Mouse (Mus musculus) embryo, embryonic 9.5 days (tissue): Measurements from ENCODE around the gene Litaf.
A peak's percentile ranks its signal among the peaks of the same experiment; 100 is the strongest.

Experiments used
- DNase-seq: peaks from one replicate; pipeline ENCODE4 v3.0.0-alpha.2; 2017; ENCODE audit errors: extremely low spot score

Gene Litaf

GRCm38 (mm10) chr16:10956938-10957685 is 108.8 kb downstream of the Litaf start:
- DNase-seq = no peak

DNA sequence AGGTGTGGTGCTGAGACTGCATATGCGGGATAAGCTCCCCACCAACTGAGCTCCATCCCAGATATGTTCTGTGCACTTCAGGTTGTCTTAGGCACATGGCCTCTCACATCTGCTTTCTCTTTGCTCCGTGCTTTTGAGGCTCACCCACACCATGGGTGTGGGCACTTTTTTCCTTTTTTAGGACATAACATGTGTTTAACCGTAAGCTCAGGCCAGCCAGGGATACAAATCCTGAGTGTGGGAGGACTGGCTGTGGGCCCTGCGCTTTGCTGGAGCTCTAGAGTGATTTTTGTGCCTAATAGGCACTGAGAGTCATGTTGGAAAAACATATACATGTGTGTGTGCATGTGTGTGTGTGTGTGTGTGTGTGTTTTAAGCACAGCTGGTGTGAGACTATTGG is 110.9 kb downstream of the Litaf start:
- no peak for DNase-seq

- no peak for DNase-seq
These were observed 113.1 kb downstream of the Litaf start for GRCm38 (mm10) chr16:10952881-10953280.

- DNase-seq = no peak
These were observed 113.9 kb downstream of the Litaf start for GRCm38 (mm10) chr16:10952071-10952470.

- peak; percentile 36 for DNase-seq
These were observed 114.4 kb downstream of the Litaf start for GRCm38 (mm10) chr16:10951581-10951980.

GRCm38 (mm10) chr16:10950539-10950938 is 115.4 kb downstream of the Litaf start:
- DNase-seq = no peak

- no peak for DNase-seq
These were observed 118.2 kb downstream of the Litaf start for GRCm38 (mm10) chr16:10947724-10948123.

DNA sequence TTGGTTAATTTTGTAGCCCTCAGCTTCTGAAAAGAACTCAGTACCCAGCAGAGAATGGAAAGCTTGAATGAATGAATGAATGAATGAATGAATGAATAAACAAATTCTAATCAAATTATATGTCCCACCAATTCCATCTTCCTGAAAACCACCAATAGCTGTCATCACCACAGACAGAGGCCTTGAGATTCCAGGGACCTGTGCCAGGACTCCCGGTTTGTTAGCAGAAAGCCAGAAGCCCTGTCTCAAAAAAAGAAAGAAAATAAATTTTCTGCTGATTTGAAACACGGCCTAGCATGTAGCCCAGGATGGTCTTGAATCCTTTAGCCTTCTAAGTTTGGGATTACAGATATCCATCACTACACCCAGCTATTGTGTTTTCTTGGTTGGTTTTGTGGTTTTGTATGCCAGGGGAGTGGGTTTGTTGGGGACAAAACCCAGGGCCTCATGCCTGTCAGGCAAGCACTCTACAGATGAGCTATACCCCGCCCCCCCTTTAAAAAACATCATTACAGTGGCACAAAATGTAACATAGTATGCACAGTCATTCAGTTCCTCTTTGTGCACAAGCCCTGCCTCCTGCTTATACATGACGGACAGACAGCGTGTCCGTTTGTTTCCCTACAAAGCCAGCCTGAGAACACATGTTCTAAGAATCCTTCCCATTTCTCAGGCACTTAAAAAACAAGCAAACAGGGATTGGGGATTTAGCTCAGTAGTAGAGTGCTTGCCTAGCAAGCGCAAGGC is 120.4 kb downstream of the Litaf start:
- DNase-seq = no peak

- no peak for DNase-seq
These were observed 121.4 kb downstream of the Litaf start for GRCm38 (mm10) chr16:10944545-10944944.

DNA sequence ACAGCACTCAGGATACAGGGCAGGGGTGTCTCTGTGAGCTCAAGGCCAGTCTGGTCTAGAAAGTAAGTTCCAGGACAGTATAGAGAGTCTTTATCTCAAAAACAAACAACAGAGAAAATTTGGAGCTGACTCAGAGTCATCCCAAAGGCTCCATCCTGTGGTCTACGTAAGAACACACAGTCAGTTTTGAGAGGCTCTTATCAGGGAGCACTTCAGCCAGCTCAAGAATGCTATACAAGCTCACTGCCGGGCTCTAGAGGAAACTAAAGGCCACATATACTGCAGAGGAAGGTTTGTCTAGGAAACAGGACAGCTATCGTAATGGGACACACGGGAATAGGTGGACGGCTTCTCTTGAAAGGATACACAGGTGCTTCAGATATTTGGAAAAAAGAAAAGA is 122.7 kb downstream of the Litaf start:
- no peak for DNase-seq

GRCm38 (mm10) chr16:10940661-10941060 is 125.3 kb downstream of the Litaf start:
- DNase-seq = no peak

- no peak for DNase-seq
These were observed 126.0 kb downstream of the Litaf start for GRCm38 (mm10) chr16:10939932-10940331.

- DNase-seq = no peak
These were observed 128.5 kb downstream of the Litaf start for GRCm38 (mm10) chr16:10937497-10937896.

- DNase-seq = peak; percentile 34
These were observed 129.1 kb downstream of the Litaf start for GRCm38 (mm10) chr16:10936700-10937319.

- DNase-seq = no peak
These were observed 131.9 kb downstream of the Litaf start for GRCm38 (mm10) chr16:10934047-10934446.

- DNase-seq = no peak
These were observed 132.6 kb downstream of the Litaf start for GRCm38 (mm10) chr16:10933372-10933771.

DNA sequence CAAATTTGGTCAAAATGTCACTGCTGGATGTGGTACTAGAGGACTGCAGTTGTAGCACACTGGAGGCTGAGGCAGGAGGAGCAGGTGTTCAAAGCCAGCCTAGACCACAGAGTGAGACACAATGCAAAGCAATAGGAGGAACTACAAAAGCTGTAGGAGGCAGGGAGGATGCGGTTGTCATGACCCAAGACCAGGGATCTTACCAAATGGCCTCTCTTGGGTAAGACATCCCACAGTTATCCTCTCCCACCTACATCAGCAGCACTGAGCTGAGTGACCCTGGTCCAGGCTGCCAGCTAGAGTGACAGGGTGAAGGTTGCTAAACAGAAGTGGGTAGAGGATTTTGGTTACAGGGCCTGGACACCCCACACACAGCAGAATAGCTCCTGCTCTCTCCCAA is 138.9 kb downstream of the Litaf start:
- DNase-seq = no peak

DNA sequence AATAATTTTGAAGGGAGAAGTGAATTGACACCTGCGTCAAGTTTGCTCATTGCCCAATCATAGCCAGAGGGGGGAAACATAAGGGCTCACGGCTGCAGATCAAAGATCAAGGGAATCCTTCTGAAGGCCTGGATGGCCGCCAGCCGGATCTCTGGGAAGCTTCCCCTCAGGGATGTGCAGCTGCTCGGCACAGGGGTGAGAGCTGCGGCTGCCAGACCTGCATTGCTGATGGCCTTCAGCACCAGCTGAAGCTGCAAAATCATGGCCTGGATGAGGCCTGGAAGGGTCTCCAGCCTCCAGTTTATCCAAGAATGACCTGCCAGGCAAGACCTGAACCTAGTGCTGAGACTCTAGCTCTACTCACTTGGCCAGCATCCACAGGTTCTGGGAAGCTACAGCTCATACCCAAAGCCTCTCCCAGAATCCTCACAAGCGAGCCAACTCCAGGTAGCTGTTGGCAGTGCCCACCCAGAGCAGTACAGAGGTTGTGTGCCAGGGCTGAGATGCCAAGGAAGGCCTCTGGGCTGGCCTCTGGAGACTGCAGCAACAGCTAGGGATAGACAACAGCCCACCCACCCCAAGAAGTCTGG is 140.3 kb downstream of the Litaf start:
- no peak for DNase-seq

DNA sequence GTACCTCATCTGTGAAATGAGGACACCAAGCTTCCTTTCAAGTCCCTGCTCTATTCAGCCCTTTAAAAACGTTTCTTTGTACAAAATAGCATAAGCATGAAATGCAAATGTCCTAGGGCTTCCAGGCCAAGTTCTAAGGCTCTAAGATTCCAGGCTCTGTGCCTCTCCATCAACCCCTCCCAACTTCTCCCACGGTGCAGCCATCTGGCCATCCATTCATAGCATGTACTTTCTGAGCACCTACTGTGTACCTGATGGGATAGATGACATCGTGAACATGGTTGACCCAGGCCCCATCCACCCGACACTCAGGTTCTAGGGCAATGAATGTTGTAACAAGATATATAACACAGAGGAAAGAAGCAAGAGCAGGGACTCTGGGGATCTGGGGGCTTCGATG is 142.4 kb downstream of the Litaf start:
- DNase-seq = no peak

- no peak for DNase-seq
These were observed 146.1 kb downstream of the Litaf start for GRCm38 (mm10) chr16:10919856-10920255.

- no peak for DNase-seq
These were observed 149.7 kb downstream of the Litaf start for GRCm38 (mm10) chr16:10916271-10916670.

DNA sequence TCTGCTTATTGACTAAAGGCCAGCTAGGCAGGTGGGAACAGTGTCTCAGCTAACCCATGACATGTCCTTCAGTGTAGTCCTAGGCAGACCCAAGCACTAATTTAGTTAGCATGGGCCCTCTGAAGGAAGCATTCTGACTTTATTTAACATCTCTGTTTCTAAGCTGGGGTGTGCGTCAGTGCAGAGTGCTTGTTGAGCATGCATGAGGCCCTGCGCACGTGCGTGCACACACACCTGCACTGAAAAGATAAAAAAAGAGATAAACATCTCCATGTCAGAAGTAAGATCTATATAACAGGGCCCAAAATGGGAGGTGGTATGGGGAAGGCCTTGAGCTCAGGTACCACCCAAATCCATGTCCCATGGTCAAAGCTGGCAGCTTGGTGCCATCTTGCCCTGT is 150.9 kb downstream of the Litaf start:
- DNase-seq = no peak
